Mouse (Mus musculus) myocyte (in vitro differentiated cells): ENCODE results near the gene Gm17359.

Source experiments
- CEBPB ChIP-seq: IDR thresholded peaks from 2 replicates; pipeline ENCODE4 v1.6.1; 2011; ENCODE audit warnings: mild to moderate bottlenecking, moderate library complexity; ENCODE audit not compliant: poor library complexity, insufficient read depth, severe bottlenecking
- MAX ChIP-seq: IDR thresholded peaks from one replicate; pipeline ENCODE4 v1.6.1; 2011; ENCODE audit warnings: low read depth, mild to moderate bottlenecking, control low read depth
- MYOD1 ChIP-seq, 3 experiments: IDR thresholded peaks; one replicate each; pipeline ENCODE4 v1.6.1; 2011; ENCODE audit warnings: control low read depth in 2 of 3, low read depth in 2 of 3, mild to moderate bottlenecking in 2 of 3, moderate library complexity in 1 of 3; ENCODE audit not compliant: insufficient read length in 2 of 3, control insufficient read depth in 1 of 3
- POLR2AphosphoS2 ChIP-seq: IDR thresholded peaks from one replicate; pipeline ENCODE4 v1.6.1; 2011; ENCODE audit warnings: low read depth, control low read depth; ENCODE audit not compliant: insufficient read length
- REST ChIP-seq: IDR thresholded peaks from one replicate; pipeline ENCODE4 v1.6.1; 2011; ENCODE audit warnings: mild to moderate bottlenecking, control low read depth, moderate library complexity; ENCODE audit not compliant: insufficient read depth, insufficient read length
- TCF12 ChIP-seq: IDR thresholded peaks from one replicate; pipeline ENCODE4 v1.6.1; 2011; ENCODE audit warnings: mild to moderate bottlenecking, control low read depth; ENCODE audit not compliant: poor library complexity, insufficient read depth, severe bottlenecking
- USF1 ChIP-seq: IDR thresholded peaks from one replicate; pipeline ENCODE4 v1.6.1; 2011; ENCODE audit warnings: low read depth, mild to moderate bottlenecking, control low read depth, moderate library complexity

GRCm38 (mm10) chr3:79340737-79341136, 4.3 kb downstream of the Gm17359 start:
- no peak for TF ChIP-seq CEBPB
- no peak for TF ChIP-seq POLR2AphosphoS2
- no peak for TF ChIP-seq MYOD1 (IDR thresholded peaks at IDR 0.05; ENCODE audit: control insufficient read depth in 1 of 3, insufficient read length in 2 of 3, low read depth in 2 of 3)
- no peak for TF ChIP-seq TCF12
- TF ChIP-seq MAX: no peak
- TF ChIP-seq USF1: no peak
- TF ChIP-seq REST: no peak
